Mouse (Mus musculus): ENCODE results near the gene Exoc6b.

GRCm38 (mm10) chr6:84661451-84662112 lies 407.7 kb downstream of the Exoc6b start:
- TF ChIP-seq CTCF (IDR thresholded peaks at IDR 0.05; ENCODE audit: extremely low read depth, insufficient read depth, low read length) = no peak
- TF ChIP-seq POLR2A (IDR thresholded peaks at IDR 0.05; ENCODE audit: extremely low read depth, insufficient read depth, low read length) = no peak

Measured in cortical plate, adult 2 months (tissue).